Mouse (Mus musculus) ovary, adult 18-20 months (tissue): Measurements from ENCODE around the gene C5ar2.
A peak's percentile ranks its signal among the peaks of the same experiment; 100 is the strongest.
"Not testable (repeated sequence)": the region's sequence is repeated elsewhere in the genome, so short reads cannot be mapped to it uniquely, and the experiment has no call there.

Source experiments
- DNase-seq: peaks from one replicate; pipeline ENCODE4 v3.0.0; 2022; ENCODE audit warnings: low spot score, mixed read lengths

Gene C5ar2

DNA sequence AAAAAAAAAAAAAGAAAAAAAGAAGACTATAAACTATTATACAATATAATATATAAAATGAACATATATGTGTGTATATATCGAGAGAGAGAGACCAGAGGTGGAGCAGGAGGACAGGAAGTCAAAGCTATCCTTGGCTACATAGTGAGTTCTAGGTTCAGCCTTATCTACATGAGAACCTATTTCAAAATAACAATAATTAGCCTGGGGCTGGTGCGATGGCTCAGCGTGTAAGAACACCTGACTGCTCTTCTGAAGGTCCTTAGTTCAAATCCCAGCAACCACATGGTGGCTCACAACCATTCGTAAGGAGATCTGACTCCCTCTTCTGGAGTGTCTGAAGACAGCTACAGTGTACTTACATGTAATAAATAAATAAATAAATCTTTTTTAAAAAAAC is 12.0 kb upstream of the C5ar2 start:
- DNase-seq = not testable (repeated sequence)

DNA sequence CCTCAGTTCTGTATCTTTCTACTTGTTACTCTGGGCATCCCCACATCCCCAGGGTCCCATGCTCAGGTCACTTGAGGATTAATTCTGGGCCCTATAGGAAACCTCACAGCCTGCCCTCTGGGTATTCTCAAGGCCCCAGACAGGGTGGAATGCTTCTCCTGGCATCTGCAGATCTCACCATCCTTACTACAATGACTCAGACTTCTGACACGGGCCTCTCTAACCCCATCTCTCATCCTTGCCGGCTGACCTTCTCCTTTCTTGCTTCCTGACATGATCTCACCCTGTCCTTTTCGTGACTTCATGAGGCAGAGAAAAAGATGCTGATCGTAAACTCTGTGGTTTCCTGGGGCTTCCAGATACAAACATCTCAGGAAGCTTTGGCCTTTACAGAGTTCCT is 10.2 kb upstream of the C5ar2 start:
- DNase-seq = no peak

DNA sequence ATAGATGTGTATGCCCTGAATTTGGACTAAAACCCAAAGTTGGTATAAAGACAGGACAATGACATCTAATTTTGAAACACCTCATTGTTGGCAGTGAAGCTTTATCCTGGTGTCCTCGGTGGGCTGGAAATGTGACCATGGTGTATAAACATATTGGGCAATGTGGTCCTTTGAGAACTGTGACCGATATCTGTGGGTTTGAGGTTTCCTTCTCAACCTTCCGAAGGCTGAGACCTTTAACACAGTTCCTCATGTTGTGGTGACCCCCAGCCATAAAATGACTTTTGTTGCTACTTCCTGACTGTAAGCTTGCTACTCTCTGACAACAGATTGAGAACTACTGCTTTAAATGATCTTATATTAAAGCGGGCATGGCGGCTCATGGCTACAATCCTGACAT is 6.7 kb upstream of the C5ar2 start:
- no peak for DNase-seq

DNA sequence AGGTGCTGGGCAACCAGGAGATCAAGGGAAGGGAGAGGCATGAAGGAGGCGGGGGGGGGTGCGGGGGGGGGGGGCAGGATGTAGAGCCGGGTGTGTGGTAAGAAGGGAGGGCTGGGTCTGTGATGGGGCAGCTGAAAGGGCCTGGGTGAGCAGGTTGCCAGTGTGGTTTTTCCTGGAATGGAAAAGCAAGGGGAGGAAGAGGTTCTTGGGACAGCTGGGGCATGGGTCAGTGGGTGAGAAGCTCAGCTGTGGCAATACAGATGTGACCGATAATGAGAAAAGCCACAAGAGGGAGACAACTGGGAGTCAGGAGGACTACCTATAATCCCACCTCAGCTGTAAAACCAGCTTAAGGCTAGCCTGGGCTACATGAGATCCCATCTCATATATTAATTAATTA is 2.0 kb upstream of the C5ar2 start:
- DNase-seq = no peak

DNA sequence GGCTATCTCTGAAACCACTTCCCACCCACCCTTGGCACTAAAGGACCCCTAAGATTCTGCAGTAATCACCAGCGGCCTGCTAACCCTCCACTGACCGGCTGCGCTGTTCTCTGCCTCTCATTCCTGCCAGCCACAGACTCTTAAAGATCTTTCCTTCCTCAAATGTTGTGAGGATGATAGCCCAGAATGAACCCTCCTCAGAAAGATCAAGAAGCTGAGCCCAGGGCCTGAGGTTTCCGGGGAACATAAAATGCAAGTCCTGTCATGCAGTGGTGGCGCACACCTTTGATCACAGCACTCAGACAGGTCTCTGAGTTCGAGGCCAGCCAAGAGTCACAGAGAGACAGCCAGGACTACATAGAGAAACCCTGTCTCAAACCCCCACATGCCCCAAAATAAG is 1.8 kb downstream of the C5ar2 start:
- no peak for DNase-seq

DNA sequence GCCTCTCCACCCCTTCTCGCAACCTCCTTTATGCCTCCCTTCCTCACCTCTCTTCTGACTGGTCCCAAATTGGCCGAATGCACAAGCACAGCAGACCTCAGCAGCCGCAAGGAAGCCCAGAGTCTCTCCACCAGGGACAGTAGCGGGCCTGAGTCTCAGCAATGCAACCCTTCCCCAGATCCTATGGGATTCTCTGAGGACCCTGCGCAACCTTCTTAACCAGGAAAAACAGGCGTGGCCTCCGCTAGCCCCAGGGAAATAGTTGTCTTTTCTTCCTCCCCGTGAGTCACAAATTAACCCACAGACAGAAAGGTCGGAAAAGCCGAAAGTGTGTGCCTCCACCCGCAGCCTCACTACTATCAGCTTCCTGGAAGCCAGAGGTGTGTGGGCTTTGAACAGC is 2.2 kb downstream of the C5ar2 start:
- DNase-seq = no peak

DNA sequence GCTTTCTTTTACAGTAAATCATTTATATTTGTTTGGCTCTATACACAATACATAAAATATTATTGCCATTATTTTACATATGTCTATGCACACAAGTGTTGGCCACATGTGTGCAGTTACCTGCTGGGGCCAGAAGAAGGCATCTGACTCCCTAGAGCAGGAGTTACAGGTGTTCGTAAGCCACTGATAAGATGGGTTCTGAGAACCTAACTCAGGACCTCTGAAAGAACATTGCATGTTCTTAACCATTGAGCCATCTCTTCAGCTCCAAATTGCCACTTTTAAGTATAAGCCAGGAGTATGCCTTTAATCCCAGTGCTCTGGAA is 3.0 kb downstream of the C5ar2 start:
- no peak for DNase-seq

DNA sequence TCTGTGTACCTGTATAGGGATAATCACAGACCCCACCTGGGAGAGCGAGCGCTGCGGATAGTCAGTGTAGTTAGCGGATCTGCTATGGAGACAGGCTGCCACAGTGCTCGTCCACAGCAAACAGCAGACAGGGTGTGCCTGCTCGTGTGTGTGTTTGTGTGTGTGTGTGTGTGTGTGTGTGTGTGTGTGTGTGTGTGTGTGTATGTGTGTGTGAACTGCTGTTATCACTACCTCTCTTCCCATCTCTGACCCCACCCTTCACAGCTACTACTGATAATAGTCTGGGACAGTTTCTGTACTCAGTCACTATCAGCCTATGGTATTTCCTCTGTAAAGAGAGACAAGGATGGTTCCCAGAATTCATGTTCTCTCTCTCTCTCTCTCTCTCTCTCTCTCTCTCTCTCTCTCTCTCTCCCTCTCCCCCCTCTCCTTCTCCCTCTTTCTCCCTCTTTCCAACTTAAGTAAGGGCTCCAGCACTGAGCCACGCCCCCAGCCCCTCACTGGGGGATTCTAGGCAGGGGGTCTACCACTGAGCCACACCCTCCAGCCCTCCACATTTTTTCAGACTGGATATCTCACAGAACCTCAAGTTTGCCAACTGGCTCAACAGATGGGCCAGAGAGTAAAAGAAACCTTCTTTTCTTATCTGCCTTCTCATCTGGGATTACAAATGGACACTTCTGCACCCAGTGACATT is 3.5 kb downstream of the C5ar2 start:
- no peak for DNase-seq

DNA sequence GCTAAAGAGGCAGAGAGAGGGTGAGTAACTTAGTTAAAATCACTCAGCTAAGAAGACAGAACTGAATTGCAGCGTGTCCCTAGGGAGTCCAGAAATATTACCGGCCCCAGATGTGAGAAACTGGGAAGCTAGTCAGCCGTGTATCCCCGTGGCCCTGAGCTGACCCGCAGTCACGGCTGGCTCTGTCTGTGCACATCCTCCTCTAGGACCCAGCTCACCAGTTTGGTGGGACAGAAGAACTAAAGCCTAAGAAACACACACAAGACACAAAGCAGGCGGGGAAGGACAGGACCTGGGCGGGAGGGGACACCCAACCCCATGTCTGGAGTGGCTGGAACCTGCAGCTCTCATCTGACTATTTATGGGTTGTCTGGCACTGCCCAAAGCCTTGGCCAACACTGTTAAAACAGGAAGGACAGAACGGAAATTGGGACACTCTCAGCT is 4.4 kb downstream of the C5ar2 start:
- DNase-seq = no peak

DNA sequence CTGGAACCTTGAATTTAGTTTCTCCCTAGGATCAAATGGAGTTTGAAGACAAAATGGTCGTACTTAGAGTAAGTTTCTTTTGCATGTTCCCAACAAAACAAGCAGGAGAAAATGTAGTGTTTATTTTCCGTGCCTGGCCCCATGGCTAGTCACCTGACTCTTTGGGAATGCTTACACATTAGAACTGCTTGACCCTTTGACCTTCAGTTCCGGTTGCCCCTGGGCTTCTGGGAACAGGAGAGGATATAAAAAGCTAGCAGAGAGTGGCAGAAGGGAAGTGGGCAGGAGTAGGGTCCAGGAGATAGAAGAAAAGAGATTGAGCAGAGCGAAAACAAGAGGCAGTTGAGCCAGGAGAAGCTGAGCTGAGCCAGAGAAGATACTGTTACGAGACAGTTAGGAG is 14.1 kb downstream of the C5ar2 start:
- no peak for DNase-seq

DNA sequence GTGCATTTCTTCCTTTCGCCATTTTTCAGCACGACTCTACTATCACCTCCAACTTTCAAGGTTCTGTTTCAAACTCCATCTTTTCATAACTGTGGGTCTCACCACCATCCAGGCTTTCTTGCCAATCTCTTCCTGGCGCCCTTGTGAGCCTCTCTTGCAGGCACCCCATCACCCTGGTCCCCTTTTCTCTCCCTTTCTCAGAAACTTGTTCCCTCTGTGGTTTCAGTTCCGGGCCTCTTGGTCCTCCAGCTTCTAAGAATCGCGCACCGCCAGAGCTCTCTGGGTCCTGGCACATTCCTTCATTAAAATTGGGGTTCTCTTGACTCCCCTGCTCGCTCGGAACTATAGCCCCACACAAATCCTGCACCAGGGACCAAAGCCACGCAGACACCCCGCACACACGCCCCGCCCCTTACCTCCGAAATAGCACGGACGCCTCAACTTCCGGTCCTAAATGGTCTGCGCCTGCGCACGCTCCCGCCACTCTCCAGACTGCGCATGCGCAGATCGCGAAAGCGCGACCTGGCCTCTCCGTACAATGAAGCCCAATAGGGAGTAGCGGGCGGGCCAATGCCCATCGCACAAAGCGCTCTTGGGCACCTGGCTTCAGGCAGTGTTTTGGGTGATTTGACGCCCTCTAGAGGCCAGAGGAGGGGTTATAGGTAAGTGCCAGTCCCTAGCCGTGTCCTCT is 22.2 kb downstream of the C5ar2 start, which contains the start of gene Dhx34:
Dhx34 (minus strand) TSS at position 456 of the 691 bp plus-strand sequence.
- peak; percentile 91 for DNase-seq

DNA sequence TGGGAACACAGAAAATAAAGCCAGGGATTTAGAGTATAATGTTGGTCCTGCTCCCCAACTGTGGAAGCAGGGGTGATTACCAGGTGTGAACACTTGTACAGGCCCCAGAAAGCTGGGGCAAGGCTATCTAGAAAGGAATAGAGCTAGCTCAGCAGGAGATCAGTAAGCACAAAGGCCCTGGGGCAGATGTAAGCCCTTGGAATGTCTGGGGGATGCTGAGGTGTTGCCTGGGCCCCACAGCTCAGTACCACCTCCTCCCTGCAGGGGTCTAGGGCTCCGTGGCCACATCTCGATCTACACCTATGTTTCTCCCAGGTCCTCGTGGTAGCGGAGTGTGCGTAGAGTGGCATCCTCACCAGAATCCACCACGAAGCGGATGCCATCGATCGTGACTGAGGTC is 30.0 kb downstream of the C5ar2 start:
- no peak for DNase-seq

DNA sequence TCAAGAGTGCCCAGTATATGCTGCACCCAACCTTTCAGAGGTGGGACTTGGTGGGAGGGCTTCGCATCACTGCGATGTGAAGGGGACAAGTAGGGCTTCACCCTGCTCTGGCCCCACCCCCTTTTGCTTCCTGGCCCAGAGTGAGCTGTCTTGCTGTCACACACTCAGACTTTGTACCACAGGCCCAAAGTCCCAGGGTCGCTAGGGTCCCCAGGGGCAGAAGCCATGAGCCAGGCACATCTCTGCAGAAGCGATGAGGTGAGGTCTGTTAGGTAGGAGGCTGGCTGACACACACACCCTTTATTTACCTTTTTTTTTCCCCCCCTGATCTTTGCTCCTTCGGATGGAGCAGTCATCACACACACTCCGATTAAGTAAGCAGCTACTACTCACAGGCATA is 30.8 kb downstream of the C5ar2 start:
- DNase-seq = no peak

DNA sequence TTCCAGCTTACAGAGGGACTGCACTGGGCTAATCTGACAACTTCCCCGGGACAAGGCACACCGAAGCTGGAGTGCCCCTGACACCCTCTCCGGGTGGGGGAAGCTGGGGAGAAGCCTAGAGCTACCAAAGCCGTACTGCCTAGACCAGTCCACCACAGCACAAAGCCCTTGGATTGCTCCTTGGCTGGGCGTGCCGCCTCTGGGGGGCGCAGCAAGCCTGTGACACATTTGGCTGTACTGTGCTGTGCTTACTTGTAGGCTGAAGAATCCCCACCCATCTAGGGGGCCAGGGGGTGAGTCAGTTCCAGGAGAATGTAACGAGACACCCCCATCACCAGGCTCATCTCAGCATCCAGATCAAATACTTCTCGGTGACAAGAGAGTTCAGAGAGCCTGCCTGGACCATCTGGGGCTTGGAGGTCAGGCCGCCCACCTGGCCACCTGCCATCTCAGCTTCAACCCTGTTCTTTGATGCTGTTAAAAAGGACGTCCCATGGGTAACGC is 33.0 kb downstream of the C5ar2 start:
- no peak for DNase-seq

DNA sequence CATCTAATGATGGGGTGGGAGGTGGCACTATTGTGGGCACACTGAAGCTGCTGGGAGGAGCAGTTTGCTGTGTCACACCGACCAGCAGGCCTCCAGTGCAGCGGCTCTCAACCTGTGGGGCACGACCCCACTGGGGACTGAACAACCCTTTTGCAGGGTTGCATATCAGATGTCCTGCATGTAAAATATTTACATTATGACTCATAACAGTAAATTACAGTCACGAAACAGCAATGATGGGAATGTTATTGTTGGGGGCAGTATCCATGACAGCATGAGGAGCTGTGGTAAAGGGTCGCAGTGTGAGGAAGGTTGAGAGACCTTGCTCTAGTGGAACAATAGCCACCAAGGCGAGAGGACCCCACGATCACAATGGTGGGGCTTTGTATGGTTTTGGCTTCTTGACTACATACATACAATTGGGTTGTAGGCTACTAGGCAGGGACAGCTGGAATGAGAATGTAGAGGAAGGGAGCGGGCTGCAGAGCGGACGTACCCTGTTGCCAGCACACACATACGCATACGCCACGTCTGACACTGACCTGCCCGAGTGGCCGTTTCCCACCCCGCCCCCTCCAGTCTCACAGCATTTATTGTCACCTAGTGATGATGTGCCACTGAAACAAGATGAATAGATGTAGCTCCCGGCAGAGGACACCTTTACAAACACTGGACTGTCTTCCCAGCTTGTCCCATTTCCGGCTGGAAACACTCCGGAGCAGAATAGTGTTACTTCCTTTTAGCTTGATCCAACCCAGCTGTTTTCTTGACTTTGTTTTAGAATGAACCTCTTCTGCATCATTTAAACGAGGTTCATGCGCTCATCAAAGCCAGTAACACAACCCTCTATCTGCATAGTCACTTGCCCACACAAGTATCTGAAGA is 34.9 kb downstream of the C5ar2 start:
- no peak for DNase-seq

DNA sequence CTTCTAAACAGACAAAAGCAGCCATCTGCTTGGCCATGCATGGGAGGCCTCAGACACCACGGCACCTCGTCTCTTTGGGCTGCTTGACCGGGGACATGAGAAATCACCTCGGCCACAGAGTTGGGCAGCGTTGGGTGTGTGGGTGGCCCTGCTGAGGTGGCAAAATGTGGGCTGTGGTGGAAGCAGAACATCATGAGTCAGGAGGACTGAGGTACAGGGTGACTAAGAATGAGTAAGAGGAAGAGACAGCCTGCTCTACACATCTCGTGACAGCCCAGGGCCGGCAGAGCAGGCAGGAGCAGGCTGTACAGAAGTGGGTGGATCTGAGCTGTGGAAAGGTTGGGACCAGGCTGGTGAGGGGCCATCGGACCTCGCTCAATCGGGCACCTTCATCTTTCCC is 36.5 kb downstream of the C5ar2 start:
- DNase-seq = no peak

DNA sequence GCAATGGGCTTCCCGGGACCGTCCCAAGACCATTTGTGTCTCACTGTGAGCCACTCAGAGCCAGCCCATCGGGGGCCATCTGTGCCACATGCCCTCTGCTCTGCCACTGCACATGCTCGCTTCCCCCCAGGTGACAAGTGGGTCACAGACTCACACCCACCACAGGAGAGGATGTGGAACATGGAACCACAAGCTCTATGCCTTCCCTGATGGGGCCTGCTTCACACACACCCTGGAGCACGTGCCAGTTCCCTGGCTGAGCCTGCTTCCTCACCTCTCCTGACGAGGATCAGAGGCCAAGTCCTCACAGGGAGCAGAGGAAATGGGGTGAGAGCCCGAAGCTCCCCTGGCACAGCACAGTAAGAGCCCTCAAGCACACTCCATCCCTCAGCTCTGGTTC is 36.9 kb downstream of the C5ar2 start:
- DNase-seq = no peak

DNA sequence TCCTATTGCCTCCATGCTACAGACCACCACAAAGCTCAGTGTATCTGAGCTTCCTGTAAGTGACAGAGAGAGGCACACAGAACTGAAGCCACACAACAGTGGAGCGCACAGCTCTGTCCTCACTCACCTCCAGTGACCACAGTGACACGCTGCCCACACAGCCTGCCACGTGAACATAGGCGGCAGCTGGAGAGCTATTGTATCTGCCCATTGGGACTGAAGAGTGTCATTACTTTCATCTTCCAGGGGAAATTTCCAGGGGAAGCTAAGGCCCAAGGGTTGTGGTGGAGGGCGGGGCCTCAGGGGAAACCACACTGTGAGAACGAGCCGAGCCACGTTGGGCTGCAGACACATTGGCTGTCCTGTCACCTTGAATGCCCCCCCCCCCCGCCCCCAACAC is 39.2 kb downstream of the C5ar2 start:
- no peak for DNase-seq

DNA sequence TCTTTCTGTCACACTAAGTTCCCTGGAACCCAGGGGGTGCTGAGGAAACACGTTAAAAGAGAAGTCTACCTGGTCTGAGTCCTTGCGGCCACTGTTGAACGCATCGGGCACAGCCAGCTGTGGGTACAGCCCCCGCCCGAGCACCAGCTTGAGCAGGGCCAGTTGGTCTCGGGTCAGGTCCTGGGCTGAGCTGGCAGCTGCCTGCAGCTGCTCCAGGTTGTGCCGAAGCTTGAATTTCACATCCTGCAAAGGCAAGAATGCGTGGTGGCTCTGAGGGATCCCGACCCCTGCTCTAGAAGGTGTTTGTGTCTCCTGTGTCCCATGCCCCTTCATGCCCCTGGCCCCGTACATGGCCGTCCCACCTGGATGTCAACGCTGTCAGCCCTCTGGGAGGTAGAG is 40.5 kb downstream of the C5ar2 start:
- DNase-seq = no peak

DNA sequence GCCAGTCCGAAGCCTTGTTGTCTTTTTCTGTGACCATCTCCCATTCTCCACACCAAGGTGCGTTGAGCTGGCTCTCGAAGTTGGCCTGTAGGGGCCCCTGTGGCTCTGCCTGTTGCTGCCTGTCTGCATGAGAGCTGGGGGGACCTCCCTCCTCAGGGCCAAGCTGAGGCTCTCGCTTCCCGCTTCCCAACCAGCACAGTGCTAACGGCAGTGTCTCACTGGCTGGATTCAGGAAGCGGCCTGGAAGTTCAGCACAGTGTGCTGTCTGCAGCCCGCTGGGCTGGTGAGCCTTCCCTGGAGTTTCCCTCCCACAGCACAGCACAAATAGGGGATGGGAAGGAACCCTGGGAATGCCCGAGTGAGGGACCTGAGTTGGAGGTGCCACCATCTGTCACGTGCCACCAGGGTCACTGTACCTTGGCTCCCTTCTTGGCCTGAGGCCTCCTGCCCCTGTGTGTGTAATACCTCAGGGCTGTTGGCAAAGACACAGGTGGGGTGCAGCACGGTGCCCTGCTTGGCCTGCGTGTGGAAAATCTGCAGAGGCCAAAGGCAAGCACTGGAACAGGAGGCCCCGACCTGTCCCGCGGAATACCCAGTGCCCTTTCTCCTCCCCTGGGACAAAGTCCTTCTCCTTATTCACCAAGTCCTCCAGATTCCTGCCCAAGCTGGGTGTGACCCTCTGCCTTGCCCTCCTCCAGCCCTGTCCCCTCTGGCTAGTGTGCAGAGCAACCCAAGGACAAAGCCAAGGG is 41.0 kb downstream of the C5ar2 start:
- DNase-seq = no peak

DNA sequence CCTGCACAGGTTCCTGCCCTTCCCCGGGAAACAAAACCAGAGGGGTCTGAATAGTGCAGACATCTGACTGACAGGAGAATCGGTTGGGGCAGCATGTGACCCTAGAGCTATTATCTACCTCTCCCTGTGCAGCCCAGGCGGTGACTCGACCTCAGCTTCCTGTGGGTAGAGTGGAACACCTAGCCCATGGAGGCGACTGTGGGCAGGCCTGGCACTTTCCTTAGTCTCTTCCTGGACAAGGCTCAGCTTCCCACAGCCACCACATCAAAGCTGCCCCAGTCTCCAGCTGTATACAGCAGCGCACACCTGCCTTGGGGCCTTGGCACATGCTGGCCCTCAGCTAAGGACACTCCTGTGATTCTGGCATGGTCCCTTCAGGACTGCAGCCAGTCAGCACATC is 42.8 kb downstream of the C5ar2 start:
- no peak for DNase-seq

DNA sequence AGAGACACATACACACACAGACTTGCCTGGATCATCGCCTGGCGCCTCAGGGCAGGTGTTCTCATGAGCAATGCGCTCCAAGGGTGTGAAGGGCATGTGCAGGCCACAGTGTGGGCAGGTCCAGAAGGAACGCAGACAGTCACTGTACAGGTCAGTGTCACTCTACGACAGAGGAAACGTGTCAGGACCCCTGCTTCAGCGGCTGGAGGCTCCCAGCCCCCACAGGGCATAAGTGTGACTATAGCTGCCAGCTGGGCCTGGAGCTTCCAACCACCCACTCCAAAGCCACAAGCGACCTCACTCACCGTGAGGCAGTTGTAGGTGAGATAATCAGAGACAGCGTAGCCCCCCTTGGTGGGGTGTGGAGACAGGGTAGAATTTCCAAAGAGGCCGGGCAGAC is 45.4 kb downstream of the C5ar2 start:
- no peak for DNase-seq
